Mouse (Mus musculus) left cerebral cortex, adult 8-10 months (tissue): ENCODE data around the gene Dr1. TPM values are rescaled to one million over a fixed set of nuclear protein-coding genes. Genes with fewer than 3 reads are reported as not detected.

Source experiments
- total RNA-seq, 4 experiments: library from RNA; stranded (reverse); gene quantifications; 2 replicates each; pipeline ENCODE4 v1.2.4; 2022

The Dr1 gene
- total RNA-seq, 4 experiments from 2014 or later, result 30.5 to 32.4 (median 31.0) TPM

Other genes starting within 250 kb of the Dr1 start
- gene Mtf2, start 203.2 kb upstream of the Dr1 start, total RNA-seq, result 10 to 100 TPM; 54.6 to 62.5 (median 59.9) TPM
- 10 to 100 TPM; 22.3 to 25.2 (median 23.8) TPM for gene Tmed5, start 136.3 kb upstream of the Dr1 start, total RNA-seq
- 1 to 10 TPM in 3 of 4 experiments, under 1 TPM in 1; 1.00 to 1.6 (median 1.4) TPM for gene Ccdc18, start 136.0 kb upstream of the Dr1 start, total RNA-seq
- 10 to 100 TPM; 11.1 to 11.5 (median 11.3) TPM for gene Pigg, start 43.7 kb downstream of the Dr1 start, total RNA-seq
- 10 to 100 TPM; 48.4 to 55.0 (median 51.3) TPM for gene Gm42517, start 99.0 kb downstream of the Dr1 start, total RNA-seq
- under 1 TPM; 0.26 to 0.68 (median 0.38) TPM for gene Pde6b, start 119.5 kb downstream of the Dr1 start, total RNA-seq
- gene Atp5k, start 165.6 kb downstream of the Dr1 start, total RNA-seq, result 100 to 1,000 TPM; 110 to 288 (median 188) TPM
- 1 to 10 TPM in 3 of 4 experiments, under 1 TPM in 1; 0.81 to 1.4 (median 1.2) TPM for gene Mfsd7a, start 180.0 kb downstream of the Dr1 start, total RNA-seq
- 10 to 100 TPM; 36.7 to 41.7 (median 38.5) TPM for gene Pcgf3, start 192.3 kb downstream of the Dr1 start, total RNA-seq